Comparison of ENCODE assay signal across 9 mouse cellular contexts in genomic region chr8:119666219-119666951, GRCm38 (mm10). TPM values are rescaled to one million over a fixed set of nuclear protein-coding genes. Genes with fewer than 3 reads are reported as not detected.
DNase-seq lines count a peak whose midpoint lies in the region; ATAC-seq lines count a peak whose summit lies in the region.
"Had no signal": no experiment of that assay in that cellular context is flagged by ENCODE, and none has a peak within 500 bp of the region (broad histone marks: within the 10 kb centered on the region; RNA-seq: fewer than 3 reads in every experiment).

Wfdc1 (plus strand) TSS chr8:119666365.

- peak within 1 kb of the TSS; percentile 41 for H3K4me3 ChIP-seq in midbrain, embryonic 10.5 days
- no peak within 1 kb of the TSS for H3K4me3 ChIP-seq in midbrain, embryonic 14.5 days (replicated peaks; ENCODE audit: low read depth, low read length)
- H3K4me3 ChIP-seq in stomach, embryonic 16.5 days (replicated peaks; ENCODE audit: low read length), result peak within 1 kb of the TSS; percentile 18

- H3K27me3 ChIP-seq in midbrain, embryonic 10.5 days (ENCODE audit: low read depth, poor library complexity, severe bottlenecking), result peaks cover 13% of the 10 kb centered on the region
- H3K27me3 ChIP-seq in midbrain, embryonic 14.5 days (ENCODE audit: control insufficient read depth, insufficient read depth, low read length), result no peaks in the 10 kb centered on the region
- no peaks in the 10 kb centered on the region for H3K27me3 ChIP-seq in stomach, embryonic 16.5 days (ENCODE audit: control insufficient read depth, insufficient read depth, low read length)

- no peaks in the 10 kb centered on the region for H3K9me3 ChIP-seq in midbrain, embryonic 10.5 days (replicated peaks)
- H3K9me3 ChIP-seq in midbrain, embryonic 14.5 days (ENCODE audit: control insufficient read depth, low read length), result no peaks in the 10 kb centered on the region
- no peaks in the 10 kb centered on the region for H3K9me3 ChIP-seq in stomach, embryonic 16.5 days (replicated peaks; ENCODE audit: control insufficient read depth, low read length)

- peak; percentile 39 for DNase-seq in midbrain, embryonic 10.5 days (ENCODE audit: low spot score)
- no peak for DNase-seq in midbrain, embryonic 14.5 days
- peak; percentile 97 for DNase-seq in heart, adult 11 months
- DNase-seq in large intestine, adult 2 months (ENCODE audit: low read depth, low spot score), result no peak
- no peak for DNase-seq in left cerebral cortex, adult 8-10 months (ENCODE audit: low spot score in 2 of 2)
- no peak for DNase-seq in left cerebral cortex, adult 11 months (ENCODE audit: low spot score)
- no peak for DNase-seq in ovary, postnatal 10 days (ENCODE audit: low spot score)

- no peaks in the 10 kb centered on the region for H3K36me3 ChIP-seq in midbrain, embryonic 10.5 days
- no peaks in the 10 kb centered on the region for H3K36me3 ChIP-seq in midbrain, embryonic 14.5 days (ENCODE audit: control insufficient read depth, insufficient read depth, low read length)
- no peaks in the 10 kb centered on the region for H3K36me3 ChIP-seq in stomach, embryonic 16.5 days (ENCODE audit: control insufficient read depth, insufficient read depth, low read length)

- no peak within 1 kb of the TSS for H3K9ac ChIP-seq in midbrain, embryonic 14.5 days (replicated peaks; ENCODE audit: low read length)
- peak within 1 kb of the TSS; percentile 45 for H3K9ac ChIP-seq in stomach, embryonic 16.5 days (ENCODE audit: low read length)

- peak within 1 kb of the TSS; percentile 80 for H3K27ac ChIP-seq in midbrain, embryonic 10.5 days (replicated peaks)
- H3K27ac ChIP-seq in midbrain, embryonic 14.5 days (replicated peaks; ENCODE audit: low read depth, low read length), result no peak within 1 kb of the TSS
- no peak within 1 kb of the TSS; the same call in 1 of the 2 replicates for H3K27ac ChIP-seq in stomach, embryonic 16.5 days (ENCODE audit: low read length)

- H3K4me2 ChIP-seq in midbrain, embryonic 14.5 days (ENCODE audit: low read length), result no peak within 1 kb of the TSS
- peak within 1 kb of the TSS; percentile 16; the same call in 1 of the 2 replicates for H3K4me2 ChIP-seq in stomach, embryonic 16.5 days (ENCODE audit: low read depth, low read length)

- 17% methylated on average over 14 of the region's 14 CpGs for WGBS in midbrain, embryonic 10.5 days
- 17% methylated on average over 14 of the region's 14 CpGs for WGBS in midbrain, embryonic 14.5 days
- WGBS in large intestine, adult 2 months, result 28% methylated on average over 14 of the region's 14 CpGs
- 25% methylated on average over 14 of the region's 14 CpGs for WGBS in stomach, embryonic 16.5 days

- no peak for ATAC-seq in midbrain, embryonic 14.5 days (ENCODE audit: low FRiP score, low TSS enrichment)
- no peak for ATAC-seq in stomach, embryonic 16.5 days (ENCODE audit: insufficient read depth, low FRiP score)

- peaks cover 90% of the 10 kb centered on the region for H3K4me1 ChIP-seq in midbrain, embryonic 10.5 days
- H3K4me1 ChIP-seq in midbrain, embryonic 14.5 days (ENCODE audit: control insufficient read depth, insufficient read depth, low read length), result peaks cover 2% of the 10 kb centered on the region; the same call in 1 of the 2 replicates
- peaks cover 41% of the 10 kb centered on the region for H3K4me1 ChIP-seq in stomach, embryonic 16.5 days (ENCODE audit: control insufficient read depth, insufficient read depth, low read length)

RNA-seq across cellular contexts. Expression of gene Wfdc1, which starts in this region (rescaled TPM):
- polyA plus RNA-seq in midbrain, embryonic 10.5 days (2016; fragmentation: Nextera tagmentation; extraction: Ambion mirVana), result 20.5 and 32.9 TPM in 2 replicates
- 2.3 and 3.4 TPM in 2 replicates for polyA plus RNA-seq in midbrain, embryonic 14.5 days (2014; fragmentation: Nextera tagmentation; extraction: Ambion mirVana)
- 26.6 and 26.8 TPM in 2 replicates for polyA plus RNA-seq in large intestine, adult 2 months (2012; rRNA removed)
- 33.9 and 38.6 TPM in 2 replicates for polyA plus RNA-seq in stomach, embryonic 16.5 days (2015; fragmentation: Nextera tagmentation; extraction: Ambion mirVana)
- 1 to 10 TPM; 6.0 to 8.4 (median 7.4) TPM for total RNA-seq in left cerebral cortex, adult 8-10 months (2022)
- total RNA-seq: neutrophil, adult 5-6 weeks had no signal

Comparison
In these comparisons a context has a peak if more than half of its experiments do, and no peak if none do; other contexts are left out.
1. DNase-seq: peak in midbrain, embryonic 10.5 days (single experiment) and heart, adult 11 months (single experiment); none in midbrain, embryonic 14.5 days (single experiment), large intestine, adult 2 months (single experiment), left cerebral cortex, adult 8-10 months (0 of 2), left cerebral cortex, adult 11 months (single experiment) and ovary, postnatal 10 days (single experiment).